4 mouse cellular contexts compared by ENCODE assay signal in genomic region chr5:118707501-118707900, GRCm38 (mm10).
"Had no signal": no experiment of that assay in that cellular context is flagged by ENCODE, and none has a peak within 500 bp of the region (broad histone marks: within the 10 kb centered on the region; RNA-seq: fewer than 3 reads in every experiment).

No protein-coding gene starts in this region.

- H3K4me2 ChIP-seq: limb, embryonic 13.5 days; midbrain, embryonic 12.5 days; neural tube, embryonic 12.5 days had no signal

- H3K27ac ChIP-seq: limb, embryonic 13.5 days; liver, embryonic 14.5 days; midbrain, embryonic 12.5 days; neural tube, embryonic 12.5 days had no signal

- H3K27me3 ChIP-seq: limb, embryonic 13.5 days; neural tube, embryonic 12.5 days had no signal

- H3K9me3 ChIP-seq: limb, embryonic 13.5 days; midbrain, embryonic 12.5 days; neural tube, embryonic 12.5 days had no signal

- H3K36me3 ChIP-seq: limb, embryonic 13.5 days; midbrain, embryonic 12.5 days; neural tube, embryonic 12.5 days had no signal

- H3K4me3 ChIP-seq: limb, embryonic 13.5 days; midbrain, embryonic 12.5 days; neural tube, embryonic 12.5 days had no signal

- H3K9ac ChIP-seq: limb, embryonic 13.5 days; liver, embryonic 14.5 days; midbrain, embryonic 12.5 days; neural tube, embryonic 12.5 days had no signal
